Mouse (Mus musculus) E14TG2a.4 (cell line): ENCODE measurements around the gene Htr6.
A peak's percentile ranks its signal among the peaks of the same experiment; 100 is the strongest.

Experiments used
- H3K27me3 ChIP-seq: 2 replicates; pipeline ENCODE4 v1.6.1; 2014; ENCODE audit warnings: low read length, control low read depth; ENCODE audit not compliant: insufficient read depth
- H3K36me3 ChIP-seq: 2 replicates; pipeline ENCODE4 v1.6.1; 2014; ENCODE audit warnings: low read length, control low read depth; ENCODE audit not compliant: insufficient read depth
- H3K4me1 ChIP-seq: replicated peaks from 2 replicates; pipeline ENCODE4 v1.6.1; 2014; ENCODE audit warnings: low read depth, low read length, control low read depth
- H3K4me3 ChIP-seq: replicated peaks from 2 replicates; pipeline ENCODE4 v1.5.1; 2014; ENCODE audit warnings: mild to moderate bottlenecking, low read length
- H3K9me3 ChIP-seq: 2 replicates; pipeline ENCODE4 v1.6.1; 2014; ENCODE audit warnings: low read length, control low read depth
- CTCF ChIP-seq: conservative IDR thresholded peaks from 2 replicates; pipeline ENCODE4 v1.5.1; 2014; ENCODE audit warnings: low read length
- NANOG ChIP-seq: IDR thresholded peaks from 2 replicates; pipeline ENCODE4 v1.6.1; 2014; ENCODE audit warnings: borderline replicate concordance, low read length, mixed read lengths
- POU5F1 ChIP-seq: IDR thresholded peaks from 2 replicates; pipeline ENCODE4 v1.6.1; 2014; ENCODE audit warnings: low read length, borderline replicate concordance

Gene Htr6

GRCm38 (mm10) chr4:139075041-139075711 lies at the start of gene Htr6:
Htr6 (minus strand) TSS chr4:139075570.
- Histone ChIP-seq H3K36me3 (no peaks in the 10 kb centered on the region), H3K9me3 (no peaks in the 10 kb centered on the region), H3K4me1 (peaks cover 22% of the 10 kb centered on the region), H3K4me3 (peak within 1 kb of the TSS; percentile 84), H3K27me3 (peaks cover 74% of the 10 kb centered on the region)
- TF ChIP-seq POU5F1 (no peak), NANOG (no peak), CTCF (no peak)

- H3K27me3 ChIP-seq = no peaks in the 10 kb centered on the region
- no peak for TF ChIP-seq NANOG
- TF ChIP-seq POU5F1 = no peak
- no peak for TF ChIP-seq CTCF
- H3K4me3 ChIP-seq = no peak overlapping the region
- 0 out of 2 replicates have a peak, but pooled peaks cover 4% of the 10 kb centered on the region for H3K9me3 ChIP-seq
- H3K36me3 ChIP-seq = peaks cover 10% of the 10 kb centered on the region; the same call in 1 of the 2 replicates
- H3K4me1 ChIP-seq = peaks cover 33% of the 10 kb centered on the region
These were observed 49.6 kb upstream of the Htr6 start for GRCm38 (mm10) chr4:139124940-139125339.

GRCm38 (mm10) chr4:139122557-139122956 lies 47.2 kb upstream of the Htr6 start:
- TF ChIP-seq NANOG (no peak), CTCF (no peak), POU5F1 (no peak)
- Histone ChIP-seq H3K4me1 (peaks cover 23% of the 10 kb centered on the region), H3K27me3 (no peaks in the 10 kb centered on the region), H3K36me3 (peaks cover 10% of the 10 kb centered on the region; the same call in 1 of the 2 replicates), H3K9me3 (0 out of 2 replicates have a peak, but pooled peaks cover 4% of the 10 kb centered on the region), H3K4me3 (no peak overlapping the region)

GRCm38 (mm10) chr4:139120998-139121397 lies 45.6 kb upstream of the Htr6 start:
- Histone ChIP-seq H3K4me1 (peaks cover 27% of the 10 kb centered on the region), H3K27me3 (no peaks in the 10 kb centered on the region), H3K36me3 (peaks cover 2% of the 10 kb centered on the region; the same call in 1 of the 2 replicates), H3K9me3 (no peaks in the 10 kb centered on the region), H3K4me3 (no peak overlapping the region)
- TF ChIP-seq POU5F1 (no peak), CTCF (no peak), NANOG (no peak)

- TF ChIP-seq CTCF = no peak
- TF ChIP-seq POU5F1 = no peak
- no peak for TF ChIP-seq NANOG
- H3K4me1 ChIP-seq = peaks cover 32% of the 10 kb centered on the region
- H3K36me3 ChIP-seq = peaks cover 2% of the 10 kb centered on the region; the same call in 1 of the 2 replicates
- no peak overlapping the region for H3K4me3 ChIP-seq
- H3K27me3 ChIP-seq = no peaks in the 10 kb centered on the region
- H3K9me3 ChIP-seq = no peaks in the 10 kb centered on the region
These were observed 45.0 kb upstream of the Htr6 start for GRCm38 (mm10) chr4:139120281-139120814.

GRCm38 (mm10) chr4:139116356-139117063 lies 41.1 kb upstream of the Htr6 start:
- no peaks in the 10 kb centered on the region for H3K27me3 ChIP-seq
- no peak overlapping the region for H3K4me3 ChIP-seq
- no peaks in the 10 kb centered on the region; the same call in 1 of the 2 replicates for H3K36me3 ChIP-seq
- no peak for TF ChIP-seq NANOG
- no peak for TF ChIP-seq POU5F1
- no peak for TF ChIP-seq CTCF
- H3K4me1 ChIP-seq = peaks cover 39% of the 10 kb centered on the region
- H3K9me3 ChIP-seq = no peaks in the 10 kb centered on the region

GRCm38 (mm10) chr4:139115721-139116120 lies 40.4 kb upstream of the Htr6 start:
- Histone ChIP-seq H3K27me3 (no peaks in the 10 kb centered on the region), H3K4me1 (peaks cover 47% of the 10 kb centered on the region), H3K36me3 (no peaks in the 10 kb centered on the region; the same call in 1 of the 2 replicates), H3K4me3 (no peak overlapping the region), H3K9me3 (no peaks in the 10 kb centered on the region)
- TF ChIP-seq CTCF (peak; percentile 46), NANOG (no peak)

GRCm38 (mm10) chr4:139112482-139112881 lies 37.1 kb upstream of the Htr6 start:
- H3K4me3 ChIP-seq = no peak overlapping the region
- no peaks in the 10 kb centered on the region for H3K9me3 ChIP-seq
- H3K36me3 ChIP-seq = peaks cover 8% of the 10 kb centered on the region
- H3K27me3 ChIP-seq = no peaks in the 10 kb centered on the region
- TF ChIP-seq POU5F1 (no peak), NANOG (no peak), CTCF (no peak)
- peaks cover 44% of the 10 kb centered on the region for H3K4me1 ChIP-seq
